Mouse (Mus musculus) CH12F3 (cell line): ENCODE results near the gene Soga3.

Source experiments
- in situ Hi-C: fragments of 300-500 bp; cut with MboI; formaldehyde crosslinking; loops from 2 replicates; pipeline ENCODE4 v1.14.3; 2020; ENCODE audit warnings: low sequenced_read_pairs

Gene Soga3

GRCm38 (mm10) chr10:29206730-29207129 lies 63.1 kb downstream of the Soga3 start:
- in situ Hi-C loops = no loop called here

- in situ Hi-C loops = no loop called here
Observed at GRCm38 (mm10) chr10:29208735-29209134, 65.1 kb downstream of the Soga3 start.

- in situ Hi-C loops = no loop called here
Observed at GRCm38 (mm10) chr10:29211453-29211852, 67.8 kb downstream of the Soga3 start, which contains the start of gene 9330159F19Rik. Gene 9330159F19Rik, plus strand, starts transcription at chr10:29211606.

- in situ Hi-C loops = no loop called here
Observed at GRCm38 (mm10) chr10:29213534-29214100, 70.0 kb downstream of the Soga3 start.

- in situ Hi-C loops = no loop called here
Observed at GRCm38 (mm10) chr10:29216957-29217356, 73.3 kb downstream of the Soga3 start.

- in situ Hi-C loops = no loop called here
Observed at GRCm38 (mm10) chr10:29217451-29217850, 73.8 kb downstream of the Soga3 start.

GRCm38 (mm10) chr10:29225329-29225728 lies 81.7 kb downstream of the Soga3 start:
- in situ Hi-C loops = no loop called here

- in situ Hi-C loops = no loop called here
Observed at GRCm38 (mm10) chr10:29231208-29231607, 87.6 kb downstream of the Soga3 start.
